In genomic region chr12:52699146-52699545, GRCm38 (mm10) we compare ENCODE assay signal across 8 mouse cellular contexts. TPM values are rescaled to one million over a fixed set of nuclear protein-coding genes. Genes with fewer than 3 reads are reported as not detected.
A peak's percentile ranks its signal among the peaks of the same experiment; 100 is the strongest.
DNase-seq lines count a peak whose midpoint lies in the region; ATAC-seq and TF ChIP-seq lines count a peak whose summit lies in the region.

TSS of gene Akap6 (plus strand) at chr12:52699383.

- H3K9ac ChIP-seq in kidney, embryonic 14.5 days (ENCODE audit: low read depth, low read length) = no peak within 1 kb of the TSS
- peak within 1 kb of the TSS; percentile 59 for H3K9ac ChIP-seq in forebrain, postnatal 0 days
- H3K9ac ChIP-seq in hindbrain, embryonic 14.5 days = peak within 1 kb of the TSS; percentile 77
- H3K9ac ChIP-seq in limb, embryonic 11.5 days (ENCODE audit: low read length) = no peak within 1 kb of the TSS

- peak within 1 kb of the TSS; percentile 49; the same call in 1 of the 2 replicates for H3K4me2 ChIP-seq in kidney, embryonic 14.5 days (replicated peaks; ENCODE audit: low read depth, low read length)
- peak within 1 kb of the TSS; percentile 61 for H3K4me2 ChIP-seq in forebrain, postnatal 0 days (ENCODE audit: low read depth)
- H3K4me2 ChIP-seq in hindbrain, embryonic 14.5 days (replicated peaks) = peak within 1 kb of the TSS; percentile 69
- peak within 1 kb of the TSS; percentile 37; the same call in 1 of the 2 replicates for H3K4me2 ChIP-seq in limb, embryonic 11.5 days (ENCODE audit: low read depth, severe bottlenecking)

- no peaks in the 10 kb centered on the region for H3K36me3 ChIP-seq in kidney, embryonic 14.5 days (ENCODE audit: control insufficient read depth, insufficient read depth, low read length)
- no peaks in the 10 kb centered on the region for H3K36me3 ChIP-seq in kidney, adult 2 months (ENCODE audit: control insufficient read depth, insufficient read depth, low read length)
- no peaks in the 10 kb centered on the region for H3K36me3 ChIP-seq in forebrain, postnatal 0 days (ENCODE audit: insufficient read depth)
- no peaks in the 10 kb centered on the region for H3K36me3 ChIP-seq in hindbrain, embryonic 14.5 days (replicated peaks; ENCODE audit: control insufficient read depth, insufficient read depth)
- no peaks in the 10 kb centered on the region for H3K36me3 ChIP-seq in limb, embryonic 11.5 days (ENCODE audit: control insufficient read depth, insufficient read depth, low read length)

- no peaks in the 10 kb centered on the region for H3K27me3 ChIP-seq in kidney, embryonic 14.5 days (ENCODE audit: control insufficient read depth, insufficient read depth, low read length)
- H3K27me3 ChIP-seq in kidney, adult 2 months (replicated peaks; ENCODE audit: control insufficient read depth, insufficient read depth, low read length) = no peaks in the 10 kb centered on the region
- H3K27me3 ChIP-seq in forebrain, postnatal 0 days (ENCODE audit: insufficient read depth, low read length) = no peaks in the 10 kb centered on the region
- H3K27me3 ChIP-seq in hindbrain, embryonic 14.5 days (ENCODE audit: control insufficient read depth, insufficient read depth, low read length) = no peaks in the 10 kb centered on the region
- H3K27me3 ChIP-seq in limb, embryonic 11.5 days (ENCODE audit: control insufficient read depth, insufficient read depth, low read length) = no peaks in the 10 kb centered on the region

- DNase-seq in kidney, adult 2 months = no peak
- DNase-seq in forebrain, postnatal 0 days = peak; percentile 96
- DNase-seq in hindbrain, embryonic 14.5 days (ENCODE audit: low spot score) = peak; percentile 94
- DNase-seq in limb, embryonic 11.5 days (ENCODE audit: low spot score) = peak; percentile 45
- DNase-seq in right cerebral cortex, postnatal 25 days = peak; percentile 75
- DNase-seq in adrenal gland, adult 8-10 months = no peak
- no peak for DNase-seq in kidney, adult 9 months

- 50% methylated on average over 6 of the region's 6 CpGs for WGBS in kidney, embryonic 14.5 days
- 69% methylated on average over 6 of the region's 6 CpGs for WGBS in kidney, adult 2 months
- 5% methylated on average over 6 of the region's 6 CpGs for WGBS in forebrain, postnatal 0 days
- 7% methylated on average over 6 of the region's 6 CpGs for WGBS in hindbrain, embryonic 14.5 days
- WGBS in limb, embryonic 11.5 days = 16% methylated on average over 6 of the region's 6 CpGs

- no peak for ATAC-seq in kidney, embryonic 14.5 days (ENCODE audit: low FRiP score, low TSS enrichment)
- ATAC-seq in forebrain, postnatal 0 days = peak; percentile 92
- ATAC-seq in hindbrain, embryonic 14.5 days (ENCODE audit: low FRiP score) = peak; percentile 88
- ATAC-seq in limb, embryonic 11.5 days (ENCODE audit: insufficient number of reproducible peaks, low FRiP score, low TSS enrichment, low read depth) = no peak

- TF ChIP-seq POLR2A in kidney, adult 2 months (IDR thresholded peaks at IDR 0.05; ENCODE audit: low read depth, low read length) = no peak

- peak within 1 kb of the TSS; percentile 10; the same call in 1 of the 2 replicates for H3K4me3 ChIP-seq in kidney, embryonic 14.5 days (ENCODE audit: low read length)
- H3K4me3 ChIP-seq in kidney, adult 2 months (ENCODE audit: insufficient read depth, low read depth, low read length) = no peak within 1 kb of the TSS
- peak within 1 kb of the TSS; percentile 59 for H3K4me3 ChIP-seq in forebrain, postnatal 0 days (ENCODE audit: low read depth, low read length)
- peak within 1 kb of the TSS; percentile 57 for H3K4me3 ChIP-seq in hindbrain, embryonic 14.5 days (replicated peaks; ENCODE audit: low read length)
- H3K4me3 ChIP-seq in limb, embryonic 11.5 days (ENCODE audit: low read depth, low read length) = no peak within 1 kb of the TSS

- no peak for TF ChIP-seq CTCF in kidney, adult 2 months (conservative IDR thresholded peaks at IDR 0.05; ENCODE audit: insufficient read depth, insufficient read length, low read depth, low read length)
- no peak for TF ChIP-seq CTCF in forebrain, postnatal 0 days (IDR thresholded peaks at IDR 0.05; ENCODE audit: low read depth)

- H3K4me1 ChIP-seq in kidney, embryonic 14.5 days (ENCODE audit: control insufficient read depth, insufficient read depth, low read length) = no peaks in the 10 kb centered on the region
- no peaks in the 10 kb centered on the region for H3K4me1 ChIP-seq in kidney, adult 2 months (ENCODE audit: control insufficient read depth, insufficient read depth, low read length)
- H3K4me1 ChIP-seq in forebrain, postnatal 0 days (ENCODE audit: insufficient read depth) = peaks cover 9% of the 10 kb centered on the region
- H3K4me1 ChIP-seq in hindbrain, embryonic 14.5 days (replicated peaks; ENCODE audit: control insufficient read depth, insufficient read depth, low read length) = peaks cover 30% of the 10 kb centered on the region
- H3K4me1 ChIP-seq in limb, embryonic 11.5 days (ENCODE audit: control insufficient read depth, insufficient read depth, low read length) = peaks cover 13% of the 10 kb centered on the region

- no peak within 1 kb of the TSS for H3K27ac ChIP-seq in kidney, embryonic 14.5 days (ENCODE audit: low read depth, low read length)
- H3K27ac ChIP-seq in kidney, adult 2 months (ENCODE audit: insufficient read depth, low read depth, low read length) = no peak within 1 kb of the TSS
- H3K27ac ChIP-seq in forebrain, postnatal 0 days (ENCODE audit: low read depth, low read length) = peak within 1 kb of the TSS; percentile 89
- H3K27ac ChIP-seq in hindbrain, embryonic 14.5 days = peak within 1 kb of the TSS; percentile 91
- no peak within 1 kb of the TSS for H3K27ac ChIP-seq in limb, embryonic 11.5 days (replicated peaks; ENCODE audit: low read depth, low read length)

- no peaks in the 10 kb centered on the region for H3K9me3 ChIP-seq in kidney, embryonic 14.5 days (ENCODE audit: control insufficient read depth, low read length)
- no peaks in the 10 kb centered on the region for H3K9me3 ChIP-seq in forebrain, postnatal 0 days (ENCODE audit: low read length)
- no peaks in the 10 kb centered on the region for H3K9me3 ChIP-seq in hindbrain, embryonic 14.5 days (ENCODE audit: control insufficient read depth, low read length)
- H3K9me3 ChIP-seq in limb, embryonic 11.5 days (ENCODE audit: control insufficient read depth, low read length) = no peaks in the 10 kb centered on the region

RNA-seq across cellular contexts. Expression of gene Akap6, which starts in this region (rescaled TPM):
- polyA plus RNA-seq in kidney, embryonic 14.5 days (2014; fragmentation: Nextera tagmentation; extraction: Ambion mirVana) = 0.04 and 0.18 TPM in 2 replicates
- 0.22 and 0.25 TPM in 2 replicates for polyA plus RNA-seq in kidney, adult 2 months (2012; rRNA removed)
- 58.9 and 68.9 TPM in 2 replicates for total RNA-seq in forebrain, postnatal 0 days (2014; rRNA removed)
- 7.2 and 14.4 TPM in 2 replicates for polyA plus RNA-seq in forebrain, postnatal 0 days (2015; fragmentation: Nextera tagmentation; extraction: Ambion mirVana)
- polyA plus RNA-seq in hindbrain, embryonic 14.5 days (2014; fragmentation: Nextera tagmentation; extraction: Ambion mirVana) = 38.1 and 39.0 TPM in 2 replicates
- polyA plus RNA-seq in limb, embryonic 11.5 days (2014; fragmentation: Nextera tagmentation; extraction: Ambion mirVana) = 0.29 and 0.68 TPM in 2 replicates
- total RNA-seq in adrenal gland, adult 8-10 months (2022) = 1 to 10 TPM; 2.4 to 6.1 (median 4.5) TPM

Comparison
In these comparisons a context has a peak if more than half of its experiments do, and no peak if none do; other contexts are left out.
1. H3K4me3 ChIP-seq: peak in kidney, embryonic 14.5 days (single experiment), forebrain, postnatal 0 days (single experiment) and hindbrain, embryonic 14.5 days (single experiment); none in kidney, adult 2 months (single experiment) and limb, embryonic 11.5 days (single experiment).
2. Peak in DNase-seq and H3K4me2 ChIP-seq in limb, embryonic 11.5 days; RNA of the gene not detected or under 1 TPM.
3. ATAC-seq: peak in forebrain, postnatal 0 days (single experiment) and hindbrain, embryonic 14.5 days (single experiment); none in kidney, embryonic 14.5 days (single experiment) and limb, embryonic 11.5 days (single experiment).
4. H3K27ac ChIP-seq: peak in forebrain, postnatal 0 days (single experiment) and hindbrain, embryonic 14.5 days (single experiment); none in kidney, embryonic 14.5 days (single experiment), kidney, adult 2 months (single experiment) and limb, embryonic 11.5 days (single experiment).
5. H3K9ac ChIP-seq: peak in forebrain, postnatal 0 days (single experiment) and hindbrain, embryonic 14.5 days (single experiment); none in kidney, embryonic 14.5 days (single experiment) and limb, embryonic 11.5 days (single experiment).
6. DNase-seq: peak in forebrain, postnatal 0 days (single experiment), hindbrain, embryonic 14.5 days (single experiment) and right cerebral cortex, postnatal 25 days (single experiment); none in kidney, adult 2 months (single experiment), adrenal gland, adult 8-10 months (single experiment) and kidney, adult 9 months (single experiment).
7. Peak in every context shown above with its lines, with median percentiles within 50 percentile points of each other: H3K4me2 ChIP-seq.